Mouse (Mus musculus) limb, embryonic 12.5 days (tissue): ENCODE measurements around the gene Tmem125. TPM values are rescaled to one million over a fixed set of nuclear protein-coding genes. Genes with fewer than 3 reads are reported as not detected.
"Not testable (repeated sequence)": the region's sequence is repeated elsewhere in the genome, so short reads cannot be mapped to it uniquely, and the experiment has no call there.

ENCODE experiments used
- ATAC-seq: fragments of 200-750 bp; cut with Nextera tagmentation; 2 replicates; pipeline ENCODE4 v1.8.0; 2017; ENCODE audit warnings: low read depth, moderate TSS enrichment; ENCODE audit not compliant: insufficient number of reproducible peaks, insufficient read depth, low FRiP score, low TSS enrichment
- H3K27ac ChIP-seq: fragments of 300-500 bp; sonication (generic); 2 replicates; pipeline ENCODE4 v1.5.1; 2016; ENCODE audit warnings: mild to moderate bottlenecking, moderate library complexity
- H3K27me3 ChIP-seq: fragments of 300-500 bp; sonication (generic); 2 replicates; pipeline ENCODE4 v1.6.1; 2016; ENCODE audit warnings: mild to moderate bottlenecking, moderate library complexity
- H3K36me3 ChIP-seq: fragments of 300-500 bp; sonication (generic); 2 replicates; pipeline ENCODE4 v1.6.1; 2016; ENCODE audit warnings: mild to moderate bottlenecking, moderate library complexity
- H3K4me1 ChIP-seq: fragments of 300-500 bp; sonication (generic); replicated peaks from 2 replicates; pipeline ENCODE4 v1.6.1; 2016
- H3K4me2 ChIP-seq: fragments of 300-500 bp; sonication (generic); 2 replicates; pipeline ENCODE4 v1.6.1; 2016; ENCODE audit warnings: mild to moderate bottlenecking, moderate library complexity
- H3K4me3 ChIP-seq: fragments of 300-500 bp; sonication (generic); replicated peaks from 2 replicates; pipeline ENCODE4 v1.5.1; 2016; ENCODE audit warnings: mild to moderate bottlenecking
- H3K9ac ChIP-seq: fragments of 300-500 bp; sonication (generic); replicated peaks from 2 replicates; pipeline ENCODE4 v1.6.1; 2016; ENCODE audit warnings: mild to moderate bottlenecking, moderate library complexity
- H3K9me3 ChIP-seq: fragments of 300-500 bp; sonication (generic); 2 replicates; pipeline ENCODE4 v1.6.1; 2016; ENCODE audit warnings: mild to moderate bottlenecking, moderate library complexity
- WGBS: fragments of 180-500 bp; shearing (Covaris S2); methylation state at CpG from one replicate; pipeline ENCODE4 v1.1.7; 2016; 5-methylcytosine and 5-hydroxymethylcytosine counted together
- polyA plus RNA-seq: library from polyadenylated mRNA; unstranded; fragments of >200 nt; fragmentation: Nextera tagmentation; extraction: Ambion mirVana; gene quantifications from 2 replicates; pipeline ENCODE4 v1.2.1, GENCODE M21; 2016

Gene Tmem125
- polyA plus RNA-seq, 1 experiment from 2014 or later, result 0.58 TPM

GRCm38 (mm10) chr4:118564926-118565279 is 21.1 kb upstream of the Tmem125 start:
- 68% methylated on average over 3 of the region's 3 CpGs for WGBS

GRCm38 (mm10) chr4:118564062-118564925 is 20.4 kb upstream of the Tmem125 start:
- peak overlapping the region; percentile 72 for H3K27ac ChIP-seq
- 0 out of 2 replicates have a peak, but pooled peaks cover 3% of the 10 kb centered on the region for H3K9me3 ChIP-seq
- H3K4me3 ChIP-seq, result no peak overlapping the region
- WGBS, result 69% methylated on average over 13 of the region's 13 CpGs
- no peak overlapping the region for H3K4me2 ChIP-seq
- H3K36me3 ChIP-seq, result no peaks in the 10 kb centered on the region
- no peaks in the 10 kb centered on the region for H3K4me1 ChIP-seq
- H3K27me3 ChIP-seq, result peaks cover 8% of the 10 kb centered on the region; the same call in 1 of the 2 replicates
- no peak overlapping the region for H3K9ac ChIP-seq
- ATAC-seq, result no peak

More at GRCm38 (mm10) chr4:118564926-118565279, 21.1 kb upstream of the Tmem125 start:
- no peaks in the 10 kb centered on the region for H3K36me3 ChIP-seq
- ATAC-seq, result no peak
- H3K27me3 ChIP-seq, result peaks cover 8% of the 10 kb centered on the region; the same call in 1 of the 2 replicates
- 0 out of 2 replicates have a peak, but pooled peaks cover 3% of the 10 kb centered on the region for H3K9me3 ChIP-seq
- no peak overlapping the region for H3K9ac ChIP-seq
- H3K4me2 ChIP-seq, result no peak overlapping the region
- peak overlapping the region; percentile 72; the same call in 1 of the 2 replicates for H3K27ac ChIP-seq
- no peak overlapping the region for H3K4me3 ChIP-seq
- H3K4me1 ChIP-seq, result no peaks in the 10 kb centered on the region

GRCm38 (mm10) chr4:118553039-118553649 is 9.3 kb upstream of the Tmem125 start:
- Histone ChIP-seq H3K27ac (no peak overlapping the region), H3K27me3 (no peaks in the 10 kb centered on the region), H3K36me3 (no peaks in the 10 kb centered on the region), H3K9ac (no peak overlapping the region), H3K4me2 (no peak overlapping the region), H3K4me3 (no peak overlapping the region), H3K4me1 (no peaks in the 10 kb centered on the region; the same call in 1 of the 2 replicates), H3K9me3 (no peaks in the 10 kb centered on the region)
- no peak for ATAC-seq
- 80% methylated on average over 3 of the region's 3 CpGs for WGBS

- H3K27me3 ChIP-seq, H3K4me3 ChIP-seq, H3K4me1 ChIP-seq, H3K4me2 ChIP-seq, ATAC-seq, H3K27ac ChIP-seq, H3K9me3 ChIP-seq, H3K36me3 ChIP-seq: not testable (repeated sequence)
- 0 out of 2 replicates have a peak overlapping the region, but pooled peaks have one; percentile 0 for H3K9ac ChIP-seq
- WGBS, result 86% methylated on average over 10 of the region's 10 CpGs
Observed at GRCm38 (mm10) chr4:118548130-118548480, 4.3 kb upstream of the Tmem125 start.

- 0 out of 2 replicates have a peak overlapping the region, but pooled peaks have one; percentile 0 for H3K9ac ChIP-seq
- H3K9me3 ChIP-seq, H3K4me2 ChIP-seq, H3K27me3 ChIP-seq, ATAC-seq, H3K27ac ChIP-seq, H3K36me3 ChIP-seq, H3K4me1 ChIP-seq, H3K4me3 ChIP-seq: not testable (repeated sequence)
- WGBS, result 87% methylated on average over 23 of the region's 23 CpGs
Observed at GRCm38 (mm10) chr4:118547424-118548129, 3.7 kb upstream of the Tmem125 start.

- 77% methylated on average over 14 of the region's 14 CpGs for WGBS
- Histone ChIP-seq H3K9ac (no peak overlapping the region), H3K4me1 (peaks cover 21% of the 10 kb centered on the region), H3K4me3 (no peak overlapping the region; the same call in 1 of the 2 replicates), H3K27ac (no peak overlapping the region), H3K36me3 (no peaks in the 10 kb centered on the region), H3K27me3 (peaks cover 19% of the 10 kb centered on the region), H3K4me2 (peak overlapping the region; percentile 67), H3K9me3 (no peaks in the 10 kb centered on the region; the same call in 1 of the 2 replicates)
- ATAC-seq, result no peak
Observed at GRCm38 (mm10) chr4:118544441-118545127, 740 bp upstream of the Tmem125 start.

GRCm38 (mm10) chr4:118543158-118543530 is 700 bp downstream of the Tmem125 start:
- 16% methylated on average over 13 of the region's 13 CpGs for WGBS
- Histone ChIP-seq H3K9ac (no peak overlapping the region), H3K27ac (no peak overlapping the region)

GRCm38 (mm10) chr4:118542510-118543157 is 1.2 kb downstream of the Tmem125 start:
- peaks cover 20% of the 10 kb centered on the region for H3K27me3 ChIP-seq
- peaks cover 21% of the 10 kb centered on the region for H3K4me1 ChIP-seq
- WGBS, result 55% methylated on average over 9 of the region's 9 CpGs
- H3K36me3 ChIP-seq, result no peaks in the 10 kb centered on the region
- peak overlapping the region; percentile 33; the same call in 1 of the 2 replicates for H3K4me3 ChIP-seq
- no peaks in the 10 kb centered on the region for H3K9me3 ChIP-seq
- no peak overlapping the region for H3K9ac ChIP-seq
- H3K27ac ChIP-seq, result no peak overlapping the region
- peak overlapping the region; percentile 67 for H3K4me2 ChIP-seq
- no peak for ATAC-seq

More at GRCm38 (mm10) chr4:118543158-118543530, 700 bp downstream of the Tmem125 start:
- no peaks in the 10 kb centered on the region; the same call in 1 of the 2 replicates for H3K9me3 ChIP-seq
- peak overlapping the region; percentile 33 for H3K4me3 ChIP-seq
- peak overlapping the region; percentile 67 for H3K4me2 ChIP-seq
- ATAC-seq, result no peak
- peaks cover 21% of the 10 kb centered on the region for H3K4me1 ChIP-seq
- H3K36me3 ChIP-seq, result no peaks in the 10 kb centered on the region
- H3K27me3 ChIP-seq, result peaks cover 22% of the 10 kb centered on the region

GRCm38 (mm10) chr4:118539904-118540303 is 3.9 kb downstream of the Tmem125 start:
- H3K4me2 ChIP-seq, result no peak overlapping the region
- no peak overlapping the region for H3K9ac ChIP-seq
- H3K36me3 ChIP-seq, result no peaks in the 10 kb centered on the region
- H3K27me3 ChIP-seq, result peaks cover 30% of the 10 kb centered on the region
- no peak overlapping the region for H3K4me3 ChIP-seq
- WGBS, result 20% methylated on average over 10 of the region's 10 CpGs
- no peak overlapping the region for H3K27ac ChIP-seq
- ATAC-seq, result no peak
- no peaks in the 10 kb centered on the region for H3K9me3 ChIP-seq
- peaks cover 21% of the 10 kb centered on the region for H3K4me1 ChIP-seq

GRCm38 (mm10) chr4:118537801-118538200 is 6.0 kb downstream of the Tmem125 start:
- Histone ChIP-seq H3K9ac (no peak overlapping the region), H3K4me3 (no peak overlapping the region), H3K9me3 (no peaks in the 10 kb centered on the region), H3K4me1 (peaks cover 11% of the 10 kb centered on the region), H3K27me3 (peaks cover 32% of the 10 kb centered on the region), H3K36me3 (no peaks in the 10 kb centered on the region), H3K27ac (no peak overlapping the region), H3K4me2 (no peak overlapping the region)
- ATAC-seq, result no peak
- 50% methylated on average over 6 of the region's 6 CpGs for WGBS
